Mouse (Mus musculus): ENCODE results near the gene Lrrc3c. TPM values are rescaled to one million over a fixed set of nuclear protein-coding genes. Genes with fewer than 3 reads are reported as not detected.

Gene Lrrc3c
- polyA plus RNA-seq, 1 experiment from 2014 or later, result not detected

GRCm38 (mm10) chr11:98644757-98645156 is 46.7 kb downstream of the Lrrc3c start:
- no peak overlapping the region for H3K4me3 ChIP-seq
- H3K9ac ChIP-seq, result no peak overlapping the region
- H3K4me2 ChIP-seq, result no peak overlapping the region
- H3K9me3 ChIP-seq, result no peaks in the 10 kb centered on the region
- no peak overlapping the region for H3K27ac ChIP-seq (replicated peaks)
- H3K36me3 ChIP-seq, result no peaks in the 10 kb centered on the region
- 89% methylated on average over 3 of the region's 3 CpGs for WGBS
- no peaks in the 10 kb centered on the region for H3K27me3 ChIP-seq
- ATAC-seq (ENCODE audit: low FRiP score, low read depth), result no peak
- no peaks in the 10 kb centered on the region for H3K4me1 ChIP-seq (replicated peaks)

GRCm38 (mm10) chr11:98645946-98646345 is 47.9 kb downstream of the Lrrc3c start:
- Histone ChIP-seq H3K27ac (replicated peaks) (no peak overlapping the region), H3K36me3 (no peaks in the 10 kb centered on the region), H3K27me3 (no peaks in the 10 kb centered on the region), H3K9me3 (no peaks in the 10 kb centered on the region), H3K4me1 (replicated peaks) (no peaks in the 10 kb centered on the region), H3K9ac (no peak overlapping the region), H3K4me2 (no peak overlapping the region), H3K4me3 (no peak overlapping the region)
- no peak for ATAC-seq (ENCODE audit: low FRiP score, low read depth)
- 82% methylated on average over 2 of the region's 2 CpGs for WGBS

DNA sequence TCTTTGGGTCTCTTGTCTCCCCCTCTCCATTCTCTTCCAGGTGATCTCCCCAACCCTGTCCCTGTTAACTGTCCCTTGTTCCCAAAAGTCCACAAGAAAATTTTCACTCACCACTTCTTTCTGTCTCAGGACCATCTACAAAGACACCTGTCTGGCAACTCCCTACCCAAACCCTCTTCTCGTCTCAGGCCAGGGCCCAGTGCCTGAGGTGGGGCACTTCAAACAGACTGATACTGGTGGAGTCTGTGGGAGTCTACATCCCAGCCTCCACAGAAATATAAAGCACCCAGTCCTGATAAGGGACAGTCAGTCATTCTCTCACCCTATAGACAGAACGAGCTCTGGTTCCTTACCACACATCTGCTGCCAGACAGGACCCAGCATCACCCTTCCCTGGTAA is 48.4 kb downstream of the Lrrc3c start, which contains the start of gene Gsdma2:
Gsdma2 (plus strand) TSS at position 301 of the 400 bp plus-strand sequence.
- H3K4me3 ChIP-seq, result no peak within 1 kb of the TSS
- no peaks in the 10 kb centered on the region for H3K9me3 ChIP-seq
- no peak within 1 kb of the TSS for H3K27ac ChIP-seq (replicated peaks)
- no peaks in the 10 kb centered on the region for H3K27me3 ChIP-seq
- 79% methylated on average over 2 of the region's 2 CpGs for WGBS
- H3K4me1 ChIP-seq (replicated peaks), result no peaks in the 10 kb centered on the region
- H3K9ac ChIP-seq, result no peak within 1 kb of the TSS
- no peaks in the 10 kb centered on the region for H3K36me3 ChIP-seq
- no peak within 1 kb of the TSS for H3K4me2 ChIP-seq
- ATAC-seq (ENCODE audit: low FRiP score, low read depth), result no peak

Other genes starting within 250 kb of the Lrrc3c start
- 6.1 and 6.9 TPM in 2 replicates for gene Ppp1r1b, start 249.9 kb upstream of the Lrrc3c start, polyA plus RNA-seq (2015; fragmentation: Nextera tagmentation; extraction: Ambion mirVana)
- 36.5 and 40.3 TPM in 2 replicates for gene Stard3, start 239.9 kb upstream of the Lrrc3c start, polyA plus RNA-seq (2015; fragmentation: Nextera tagmentation; extraction: Ambion mirVana)
- 0.39 TPM in 1 of 2 replicates, not detected in the other for gene Tcap, start 214.5 kb upstream of the Lrrc3c start, polyA plus RNA-seq (2015; fragmentation: Nextera tagmentation; extraction: Ambion mirVana)
- gene Pnmt, start 211.8 kb upstream of the Lrrc3c start, polyA plus RNA-seq (2015; fragmentation: Nextera tagmentation; extraction: Ambion mirVana), result 3.7 and 4.0 TPM in 2 replicates
- 7.4 and 9.6 TPM in 2 replicates for gene Pgap3, start 197.8 kb upstream of the Lrrc3c start, polyA plus RNA-seq (2015; fragmentation: Nextera tagmentation; extraction: Ambion mirVana)
- gene Erbb2, start 185.8 kb upstream of the Lrrc3c start, polyA plus RNA-seq (2015; fragmentation: Nextera tagmentation; extraction: Ambion mirVana), result 8.9 and 9.0 TPM in 2 replicates
- gene Mien1, start 159.3 kb upstream of the Lrrc3c start, polyA plus RNA-seq (2015; fragmentation: Nextera tagmentation; extraction: Ambion mirVana), result 246 and 250 TPM in 2 replicates
- 1.1 and 1.3 TPM in 2 replicates for gene Grb7, start 151.9 kb upstream of the Lrrc3c start, polyA plus RNA-seq (2015; fragmentation: Nextera tagmentation; extraction: Ambion mirVana)
- gene Ikzf3, start 52.3 kb upstream of the Lrrc3c start, polyA plus RNA-seq (2015; fragmentation: Nextera tagmentation; extraction: Ambion mirVana), result 0.29 TPM in 1 of 2 replicates, not detected in the other
- 0.13 and 0.25 TPM in 2 replicates for gene Zpbp2, start 47.2 kb upstream of the Lrrc3c start, polyA plus RNA-seq (2015; fragmentation: Nextera tagmentation; extraction: Ambion mirVana)
- 103 and 108 TPM in 2 replicates for gene Ormdl3, start 10.9 kb upstream of the Lrrc3c start, polyA plus RNA-seq (2015; fragmentation: Nextera tagmentation; extraction: Ambion mirVana)
- 0.48 and 0.54 TPM in 2 replicates for gene Gm12355, start 27.4 kb downstream of the Lrrc3c start, polyA plus RNA-seq (2015; fragmentation: Nextera tagmentation; extraction: Ambion mirVana)
- gene Gsdma3, start 28.1 kb downstream of the Lrrc3c start, polyA plus RNA-seq (2015; fragmentation: Nextera tagmentation; extraction: Ambion mirVana), result not detected in 2 replicates
- gene Gsdma2, start 48.5 kb downstream of the Lrrc3c start, polyA plus RNA-seq (2015; fragmentation: Nextera tagmentation; extraction: Ambion mirVana), result not detected in 2 replicates
- 0.09 TPM in 1 of 2 replicates, not detected in the other for gene Gsdma, start 66.1 kb downstream of the Lrrc3c start, polyA plus RNA-seq (2015; fragmentation: Nextera tagmentation; extraction: Ambion mirVana)
- gene Psmd3, start 84.3 kb downstream of the Lrrc3c start, polyA plus RNA-seq (2015; fragmentation: Nextera tagmentation; extraction: Ambion mirVana), result 193 and 204 TPM in 2 replicates
- gene Csf3, start 103.0 kb downstream of the Lrrc3c start, polyA plus RNA-seq (2015; fragmentation: Nextera tagmentation; extraction: Ambion mirVana), result not detected in 2 replicates
- 67.0 and 70.3 TPM in 2 replicates for gene Med24, start 131.1 kb downstream of the Lrrc3c start, polyA plus RNA-seq (2015; fragmentation: Nextera tagmentation; extraction: Ambion mirVana)
- 136 and 138 TPM in 2 replicates for gene Thra, start 142.3 kb downstream of the Lrrc3c start, polyA plus RNA-seq (2015; fragmentation: Nextera tagmentation; extraction: Ambion mirVana)
- 3.9 and 4.3 TPM in 2 replicates for gene Nr1d1, start 177.0 kb downstream of the Lrrc3c start, polyA plus RNA-seq (2015; fragmentation: Nextera tagmentation; extraction: Ambion mirVana)
- gene Msl1, start 197.2 kb downstream of the Lrrc3c start, polyA plus RNA-seq (2015; fragmentation: Nextera tagmentation; extraction: Ambion mirVana), result 31.7 and 33.1 TPM in 2 replicates
- 49.4 and 54.2 TPM in 2 replicates for gene Casc3, start 206.6 kb downstream of the Lrrc3c start, polyA plus RNA-seq (2015; fragmentation: Nextera tagmentation; extraction: Ambion mirVana)
- 10.5 and 13.1 TPM in 2 replicates for gene Rapgefl1, start 238.5 kb downstream of the Lrrc3c start, polyA plus RNA-seq (2015; fragmentation: Nextera tagmentation; extraction: Ambion mirVana)